Mouse (Mus musculus) cerebellum, adult 18-20 months (tissue): ENCODE data around the gene Lnx2.
A peak's percentile ranks its signal among the peaks of the same experiment; 100 is the strongest.

Experiments used
- DNase-seq, 2 experiments: peaks; one replicate each; pipeline ENCODE4 v3.0.0; 2021

Gene Lnx2

DNA sequence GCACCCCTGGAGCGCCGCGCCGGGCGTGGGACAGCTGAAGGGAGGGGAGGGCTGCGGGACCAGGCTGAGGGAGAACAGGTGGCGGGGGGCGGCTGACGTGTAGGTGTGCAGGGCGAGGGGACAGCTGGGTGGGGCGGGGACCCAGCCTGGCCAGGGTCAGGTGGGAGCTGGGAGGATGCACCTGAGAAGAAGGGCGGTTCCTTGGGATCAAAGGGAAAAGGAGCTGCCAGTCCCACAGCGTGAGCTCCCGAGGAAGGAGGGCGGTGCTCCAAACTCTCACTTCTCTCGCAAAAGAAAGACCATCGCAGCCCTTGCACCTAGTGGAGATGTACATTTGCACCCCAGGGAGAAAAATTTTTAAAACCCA is 396 bp upstream of the Lnx2 start, which contains the start of gene Polr1d:
Gene Polr1d (plus strand): TSS at position 252 of the 367 bp plus-strand sequence.
- DNase-seq, result no peak

DNA sequence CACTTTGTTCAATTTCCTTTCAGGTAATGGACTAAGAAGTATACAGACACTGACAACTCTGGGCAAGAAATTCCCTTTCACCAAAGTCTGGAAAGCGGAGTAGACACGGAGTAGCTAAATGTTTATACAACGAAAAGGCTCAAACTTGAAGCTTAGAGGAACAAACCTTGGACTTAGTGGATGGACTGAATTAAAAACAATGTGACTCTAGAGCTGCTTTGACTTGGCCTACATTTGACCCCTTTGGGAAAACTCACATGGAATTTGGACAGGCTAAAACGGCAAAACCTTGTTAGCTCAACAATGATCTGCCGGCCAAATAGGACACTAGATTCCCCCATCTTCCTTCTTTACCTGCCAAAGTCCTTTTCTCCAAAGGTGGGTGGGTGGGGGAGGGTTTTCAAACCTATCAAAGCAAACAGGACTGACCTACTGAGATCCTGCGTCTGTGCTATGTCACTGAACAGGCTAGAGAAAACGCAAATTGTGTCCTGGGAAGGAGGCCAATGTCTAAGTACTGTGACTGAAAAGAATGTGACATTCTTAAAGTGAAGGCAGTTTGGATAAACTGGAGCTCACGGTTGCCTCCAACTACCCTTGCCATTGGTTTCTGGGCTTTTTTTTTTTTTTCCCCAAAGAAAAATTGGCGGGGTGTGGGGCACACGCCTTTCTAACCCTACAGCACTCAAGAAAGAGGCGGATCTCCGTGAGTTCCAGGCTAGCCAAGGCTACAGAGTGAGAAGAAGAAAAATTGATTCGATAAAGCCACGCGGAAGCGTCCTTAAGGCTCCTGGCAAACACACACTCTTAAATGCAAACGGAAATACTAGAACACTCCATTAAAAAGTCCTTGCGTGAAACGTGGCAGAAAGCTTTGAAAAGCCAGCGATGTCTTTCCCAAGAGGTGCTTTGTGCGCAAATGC is 1.0 kb downstream of the Lnx2 start:
- DNase-seq, result peak; percentile 53 to 62

DNA sequence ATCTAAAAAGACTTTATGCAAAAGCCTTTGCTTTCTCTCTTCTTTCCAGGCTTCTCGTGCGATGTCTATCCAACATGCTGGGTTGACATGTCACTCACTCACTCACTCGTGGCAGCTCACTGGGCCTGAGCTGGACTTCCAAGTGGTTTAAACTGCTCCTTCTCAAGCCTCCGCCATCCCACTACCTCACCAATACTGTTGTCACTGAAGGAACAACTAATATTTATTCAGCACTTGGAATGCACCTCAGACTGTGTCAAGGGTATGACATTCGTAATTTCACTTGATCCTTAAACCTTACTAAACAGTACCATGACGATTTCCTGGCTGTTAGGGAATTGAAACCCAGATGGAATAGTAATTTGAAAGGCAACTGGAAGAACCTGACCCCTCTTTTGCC is 2.6 kb downstream of the Lnx2 start:
- peak in 1 of 2 experiments; percentile 22 for DNase-seq

DNA sequence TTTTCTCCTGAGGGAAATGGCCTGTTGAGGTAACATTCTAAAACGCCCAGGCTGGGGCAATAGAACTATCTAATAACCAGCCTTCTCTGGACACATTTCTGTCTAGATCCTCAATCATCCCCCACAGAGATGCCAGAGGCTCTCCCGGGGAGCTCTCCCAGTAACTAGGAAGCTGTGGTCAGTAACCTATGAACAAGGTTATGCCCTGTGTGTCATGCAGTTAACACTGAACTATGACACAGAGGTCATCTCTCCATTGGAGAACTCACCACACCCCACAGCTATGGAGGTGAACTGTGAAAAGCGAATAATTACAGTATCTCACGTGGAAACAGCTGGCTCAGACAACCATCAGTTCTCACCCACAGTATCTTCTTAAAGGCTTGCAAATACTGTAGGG is 4.5 kb downstream of the Lnx2 start:
- DNase-seq, result no peak

DNA sequence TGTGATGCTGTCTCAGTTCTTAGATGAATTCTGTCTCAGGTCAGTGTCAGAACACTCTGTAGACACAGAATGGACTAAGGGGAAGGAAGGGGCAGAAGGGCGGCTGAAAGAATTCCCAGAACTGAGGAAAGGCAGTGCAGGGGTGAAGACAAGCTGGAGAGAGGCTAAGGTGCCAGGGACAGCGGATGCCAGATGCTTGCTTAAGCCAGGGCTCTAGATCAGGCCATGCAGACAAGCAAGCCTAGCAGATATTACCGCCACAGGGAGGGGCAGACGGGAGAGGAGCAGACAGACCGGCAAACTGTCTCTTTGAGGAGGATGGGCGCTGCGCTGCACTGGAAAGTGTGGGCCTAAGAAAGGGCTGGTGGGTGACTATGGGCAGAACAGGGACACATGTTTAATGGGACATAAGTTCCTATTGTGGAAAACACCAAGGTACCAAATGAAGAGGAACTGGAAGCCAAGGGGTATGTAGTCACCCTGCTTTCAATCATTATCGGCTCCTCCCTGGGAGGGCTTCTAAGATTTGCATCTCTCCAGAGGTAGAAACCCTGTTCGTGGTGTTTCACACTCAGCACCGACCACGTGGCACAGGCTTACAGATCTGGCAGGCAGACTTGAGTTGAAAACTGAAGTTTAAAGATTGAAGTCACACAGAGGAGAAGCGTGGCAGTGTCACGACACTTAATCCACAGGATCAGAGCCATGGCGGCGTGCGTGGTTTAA is 5.4 kb downstream of the Lnx2 start:
- DNase-seq, result peak in 1 of 2 experiments; percentile 39

DNA sequence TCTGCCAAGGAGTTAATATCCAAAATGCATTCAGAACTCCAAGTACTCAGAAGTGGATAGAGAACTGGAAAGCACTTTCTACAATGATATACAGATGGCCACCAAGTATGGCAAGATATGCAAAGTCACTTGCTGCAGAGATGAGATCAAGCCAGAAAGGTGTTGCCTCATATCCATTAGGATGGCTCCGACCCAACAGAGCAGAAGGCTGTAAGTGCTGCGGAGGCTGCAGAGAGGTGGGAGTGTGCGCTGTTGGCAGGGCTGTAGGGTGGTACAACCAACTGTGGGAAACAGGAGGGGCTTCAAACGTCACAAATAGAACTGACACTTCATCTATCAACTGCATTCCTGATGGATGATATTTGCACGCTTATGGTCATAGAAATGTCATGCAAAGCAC is 7.5 kb downstream of the Lnx2 start:
- peak; percentile 80 to 83 for DNase-seq

DNA sequence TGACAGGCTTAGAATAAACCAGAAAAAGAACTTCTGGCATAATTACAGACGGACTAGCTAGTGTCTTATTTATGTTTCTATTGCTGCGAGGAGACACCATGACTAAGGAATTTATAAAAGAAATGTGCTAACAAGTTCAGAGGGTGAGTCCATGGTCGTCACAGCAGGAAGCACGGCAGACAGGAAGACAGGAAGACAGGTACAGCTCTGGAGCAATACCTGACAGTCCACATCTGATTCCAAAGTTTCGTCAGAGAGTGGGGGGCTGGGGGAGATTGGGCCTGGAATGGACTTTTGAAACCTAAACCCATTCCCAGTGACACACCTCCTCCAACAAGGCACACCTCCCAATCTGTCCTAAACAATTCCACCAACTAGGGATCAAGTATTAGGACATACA is 9.4 kb downstream of the Lnx2 start:
- no peak for DNase-seq

DNA sequence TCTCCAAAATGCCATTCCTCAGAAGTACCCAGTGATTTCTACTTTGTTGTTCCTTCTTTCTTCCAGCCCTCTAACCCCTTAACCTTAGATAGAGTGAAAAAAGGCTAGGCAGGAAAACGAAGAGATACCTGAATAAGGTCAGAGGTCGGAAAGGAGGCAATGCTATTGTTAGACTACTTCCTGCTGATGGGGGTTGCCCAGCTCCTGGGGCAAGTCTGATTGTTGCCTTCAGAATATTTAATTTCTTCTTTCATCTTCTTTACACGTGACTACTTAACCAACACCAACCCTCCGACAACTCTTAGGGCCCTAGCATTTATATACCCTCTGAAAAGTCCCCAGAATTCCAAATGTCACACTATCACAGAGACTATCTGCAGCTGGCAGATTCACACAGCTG is 10.3 kb downstream of the Lnx2 start:
- DNase-seq, result no peak

DNA sequence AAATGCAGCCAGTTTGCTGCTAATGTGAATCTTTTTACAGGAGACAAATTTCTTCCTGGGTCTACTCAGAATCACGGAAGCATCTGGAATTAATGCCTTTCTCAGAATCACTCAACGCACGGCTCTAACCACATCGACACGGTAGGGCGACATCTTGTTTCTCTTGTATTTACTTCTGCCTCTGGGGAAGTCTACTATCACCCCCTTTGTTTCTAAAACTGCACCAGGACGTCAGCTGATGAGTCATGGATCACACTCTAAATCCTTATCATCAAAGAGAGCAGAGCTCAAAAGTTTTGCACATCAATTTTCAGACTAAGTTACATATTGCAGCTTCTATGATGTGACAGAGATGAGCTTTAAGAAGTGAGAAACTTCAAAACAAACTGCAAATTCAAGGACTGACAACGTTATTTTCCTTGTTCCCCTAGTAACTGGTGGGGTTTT is 13.1 kb downstream of the Lnx2 start:
- no peak for DNase-seq

DNA sequence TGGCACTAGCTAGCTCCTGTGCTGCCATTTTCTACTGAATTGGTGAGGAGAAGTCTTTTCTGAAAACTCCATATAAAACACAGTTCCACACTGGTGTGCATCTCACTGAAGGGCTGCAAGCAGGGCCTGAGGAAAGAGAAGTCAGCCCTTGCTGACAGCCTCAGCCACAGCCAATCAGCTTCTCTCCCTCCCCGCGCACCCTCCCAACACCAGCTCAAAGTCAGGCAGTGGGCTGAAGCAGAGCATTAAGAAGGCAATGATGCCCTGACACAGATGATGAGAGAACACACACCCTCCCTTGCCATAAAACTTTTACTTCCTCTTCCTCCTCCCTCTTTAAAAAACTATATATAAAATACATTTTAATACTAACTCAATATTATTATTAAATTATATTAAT is 16.4 kb downstream of the Lnx2 start:
- no peak for DNase-seq

DNA sequence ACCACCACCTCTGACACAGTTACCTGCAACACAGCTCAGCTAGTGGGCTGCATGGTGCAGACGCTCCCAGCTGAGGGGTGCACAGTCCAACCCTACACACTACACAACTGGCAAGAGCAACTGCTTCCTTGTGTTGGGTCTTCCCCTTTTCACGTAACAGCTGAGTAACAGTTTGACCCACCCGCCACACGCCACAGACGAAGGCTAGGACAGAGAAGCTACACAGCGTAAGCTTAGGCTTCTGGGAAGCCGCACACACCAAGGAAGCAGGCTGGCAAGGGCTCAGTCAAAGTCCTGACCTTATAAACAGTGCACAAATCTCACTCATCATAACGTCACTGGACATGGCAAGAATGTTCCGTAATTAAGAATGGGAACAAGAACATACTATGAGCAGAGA is 17.1 kb downstream of the Lnx2 start:
- DNase-seq, result no peak

DNA sequence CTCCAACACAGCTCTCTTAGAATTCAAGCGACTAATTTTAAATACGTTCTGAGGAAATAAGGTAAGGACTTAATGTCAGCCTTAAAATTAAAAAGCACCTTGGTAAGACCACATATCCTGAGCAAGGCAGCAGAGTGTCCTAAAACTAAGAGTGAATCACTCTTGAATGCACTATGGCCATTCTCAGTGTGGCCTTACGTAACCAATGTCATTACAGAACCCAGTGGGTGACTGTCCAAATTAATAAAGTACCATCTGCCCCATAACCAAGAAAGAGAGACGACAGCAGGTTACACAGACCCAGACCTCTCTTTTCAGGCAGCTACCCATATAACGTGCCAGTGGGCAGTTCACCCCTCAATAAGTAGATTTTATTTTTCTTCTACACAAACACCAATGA is 17.7 kb downstream of the Lnx2 start:
- DNase-seq, result peak; percentile 69 to 78

DNA sequence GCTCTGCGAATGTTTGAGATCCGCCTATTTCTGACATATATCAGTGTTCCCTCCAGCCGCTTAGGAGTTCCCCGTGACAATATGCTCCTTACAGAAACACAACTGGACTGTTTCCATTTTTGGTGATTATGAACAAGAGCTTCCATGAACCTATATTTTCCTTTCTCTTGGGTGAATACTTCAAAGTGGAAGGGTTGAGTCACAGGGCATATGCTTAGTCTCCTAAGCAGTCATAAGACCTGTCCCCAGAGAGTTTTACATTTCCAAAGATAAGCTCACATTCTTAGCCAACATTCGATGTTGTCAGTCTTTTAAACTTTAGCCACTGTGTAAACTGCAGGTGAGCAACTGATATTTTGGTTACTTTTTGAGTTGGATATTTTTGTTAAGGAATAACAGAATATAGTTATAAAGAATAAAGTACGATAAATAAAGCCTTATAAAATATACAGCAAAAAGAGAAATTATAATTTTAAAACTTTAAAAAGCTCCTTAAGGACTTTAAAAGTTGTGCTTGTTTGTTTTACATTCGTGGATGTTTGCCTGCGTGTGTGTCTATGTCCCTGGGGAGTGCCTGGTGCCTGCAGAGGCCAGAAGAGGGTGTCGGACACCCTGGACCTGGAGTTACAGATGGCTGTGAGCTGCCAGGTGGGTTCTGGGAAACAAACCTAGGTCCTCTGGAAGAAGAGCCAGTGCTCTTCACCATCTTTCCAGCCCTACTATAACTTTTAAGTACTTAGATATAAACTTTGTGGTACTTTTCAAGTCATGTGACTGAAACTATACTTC is 18.6 kb downstream of the Lnx2 start:
- no peak for DNase-seq

DNA sequence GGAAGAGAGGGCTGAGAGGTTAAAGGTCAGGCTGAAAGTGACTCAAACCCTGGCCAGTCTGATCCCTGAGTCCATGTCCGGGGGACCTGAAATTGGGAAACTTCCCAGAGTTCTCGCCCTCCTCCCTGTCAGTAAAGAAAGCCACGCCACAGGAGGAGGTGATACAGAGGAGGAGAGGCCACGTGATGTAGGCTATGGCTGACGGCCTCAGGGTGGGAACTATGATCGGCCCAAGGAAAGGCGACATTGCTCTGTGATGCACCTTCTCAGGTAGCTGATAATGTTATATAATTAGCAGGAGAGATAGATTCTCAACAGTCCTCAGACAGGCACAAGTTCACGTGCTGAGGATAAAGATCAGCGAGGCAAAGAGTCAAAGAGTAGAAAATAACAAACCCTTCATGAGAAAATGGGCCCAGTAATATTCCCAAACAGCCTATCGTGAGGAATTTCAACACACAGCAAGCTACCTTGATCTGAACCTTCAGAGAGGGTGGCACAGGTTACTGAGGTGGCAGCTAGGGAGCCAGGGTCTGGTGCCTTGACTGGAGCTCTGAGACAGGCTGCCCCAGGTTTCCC is 19.6 kb downstream of the Lnx2 start:
- no peak for DNase-seq

DNA sequence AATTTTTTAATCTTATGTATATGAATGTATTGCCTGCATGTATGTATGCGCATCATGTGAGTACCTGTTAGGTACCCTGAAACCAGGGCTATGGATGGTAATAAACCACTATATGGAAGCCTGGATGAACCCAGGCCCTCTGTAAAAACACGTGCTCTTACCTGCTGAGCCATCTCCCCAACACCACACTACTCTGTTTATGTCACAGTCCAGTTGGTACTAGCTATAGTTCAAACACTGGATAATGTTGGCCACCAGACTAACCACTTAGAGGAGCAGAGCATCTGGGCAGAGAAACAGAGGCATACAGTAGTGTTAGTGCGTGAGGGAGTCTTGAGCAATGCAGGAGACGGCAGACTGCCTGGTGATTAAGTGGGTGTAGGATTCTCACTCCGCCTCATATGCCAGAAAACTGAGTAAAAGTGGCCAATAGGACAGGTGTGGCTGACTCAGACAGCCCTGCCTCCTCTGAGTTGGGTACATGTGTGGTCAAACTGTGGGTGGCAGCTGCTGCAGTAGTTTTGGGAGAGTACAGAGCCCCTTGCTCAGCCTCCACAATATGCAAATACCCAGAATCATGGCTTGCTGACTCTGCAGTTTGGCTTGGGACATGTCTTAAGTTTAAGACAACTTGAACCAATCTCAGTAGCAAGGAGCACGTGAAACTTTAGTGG is 20.7 kb downstream of the Lnx2 start:
- DNase-seq, result no peak

DNA sequence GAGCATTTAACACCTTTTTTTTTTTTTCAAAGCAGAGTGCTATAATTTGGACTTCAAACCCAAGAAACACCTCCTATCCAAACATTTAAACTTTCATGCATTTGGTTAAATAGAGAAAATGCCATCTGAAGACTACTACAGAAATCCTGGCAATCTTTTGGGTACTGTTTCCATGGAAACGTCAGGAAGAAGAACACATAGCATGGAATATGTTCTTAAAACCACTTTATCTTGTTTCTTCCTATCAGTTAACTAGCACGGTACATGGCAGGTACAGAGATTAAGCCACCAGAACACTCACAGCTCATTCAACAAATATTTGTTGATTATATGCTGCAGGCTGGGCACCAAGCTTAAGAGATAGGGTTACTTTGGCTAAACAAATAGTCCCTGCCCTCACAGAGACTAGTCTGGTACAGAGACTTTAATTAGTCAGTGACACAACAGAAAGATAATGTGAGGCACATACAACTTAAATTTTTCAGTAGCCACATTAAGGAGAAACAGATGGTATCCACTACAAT is 21.6 kb downstream of the Lnx2 start:
- no peak for DNase-seq

DNA sequence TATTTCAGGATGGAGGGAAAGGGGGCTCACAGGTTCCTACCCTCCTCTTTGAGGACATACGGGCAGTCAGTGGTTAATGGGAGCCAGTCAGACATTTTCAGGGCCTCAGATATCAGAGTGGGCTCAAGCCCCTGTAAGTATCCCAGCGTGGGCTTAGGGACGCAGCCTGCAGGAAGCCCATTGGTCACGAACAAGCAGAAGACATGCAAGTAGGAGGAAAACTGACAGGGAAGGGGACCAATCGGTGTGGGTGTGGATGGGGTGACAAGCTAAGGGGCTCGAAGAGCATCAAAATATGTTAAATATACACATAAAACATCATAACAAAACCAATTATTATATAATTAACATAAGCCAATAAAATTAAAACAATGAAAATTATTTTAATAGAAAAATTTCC is 22.1 kb downstream of the Lnx2 start:
- no peak for DNase-seq

DNA sequence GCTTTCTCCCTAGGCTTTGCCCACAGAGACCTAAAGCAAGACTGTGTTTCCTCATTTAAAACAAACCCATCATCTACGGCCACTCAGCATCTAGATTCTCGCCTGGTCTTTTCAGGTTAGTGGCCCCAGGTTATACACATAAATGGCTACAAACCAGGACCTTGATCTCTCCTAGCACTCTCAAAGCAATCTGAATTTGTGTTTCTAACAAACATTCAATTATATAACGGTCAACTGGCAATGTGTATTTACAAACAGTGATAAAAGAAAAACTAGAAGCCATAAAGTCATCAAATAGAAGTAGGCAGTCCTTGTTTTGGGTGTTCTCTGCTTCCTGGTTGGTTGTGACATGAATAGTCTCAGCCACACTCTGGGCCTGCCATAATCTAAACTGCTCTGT is 22.9 kb downstream of the Lnx2 start:
- no peak for DNase-seq

DNA sequence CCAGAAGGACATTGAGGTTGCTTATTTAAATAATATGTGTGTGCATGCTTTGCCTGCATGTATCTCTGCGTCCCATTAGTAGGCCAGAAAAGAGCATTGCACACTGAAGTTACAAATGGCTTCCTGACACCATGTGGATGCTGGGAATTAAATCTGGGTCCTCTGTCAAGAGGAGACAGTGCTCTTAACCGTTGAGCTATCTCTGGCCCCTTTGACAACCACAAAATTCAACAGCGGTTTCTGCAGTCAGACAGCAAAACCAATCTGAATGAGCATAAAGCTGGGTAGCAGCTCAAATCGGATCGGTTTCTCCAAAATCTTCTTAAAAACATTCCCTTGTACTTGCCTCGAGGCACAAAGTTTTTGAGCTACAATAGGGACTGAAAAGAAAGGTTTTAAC is 23.3 kb downstream of the Lnx2 start:
- DNase-seq, result no peak

DNA sequence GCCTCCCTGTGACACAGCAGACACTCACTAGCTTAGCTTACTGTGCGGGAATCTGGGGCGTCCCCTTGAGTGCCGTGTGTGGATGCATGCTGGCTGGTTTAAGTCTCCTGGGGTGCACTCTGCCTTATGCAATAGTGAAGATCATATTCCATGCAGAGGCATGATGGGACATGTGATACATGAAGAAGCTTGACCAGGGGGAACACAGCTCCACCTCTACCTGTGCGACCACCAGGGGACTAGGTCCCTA is 24.2 kb downstream of the Lnx2 start:
- DNase-seq, result no peak

DNA sequence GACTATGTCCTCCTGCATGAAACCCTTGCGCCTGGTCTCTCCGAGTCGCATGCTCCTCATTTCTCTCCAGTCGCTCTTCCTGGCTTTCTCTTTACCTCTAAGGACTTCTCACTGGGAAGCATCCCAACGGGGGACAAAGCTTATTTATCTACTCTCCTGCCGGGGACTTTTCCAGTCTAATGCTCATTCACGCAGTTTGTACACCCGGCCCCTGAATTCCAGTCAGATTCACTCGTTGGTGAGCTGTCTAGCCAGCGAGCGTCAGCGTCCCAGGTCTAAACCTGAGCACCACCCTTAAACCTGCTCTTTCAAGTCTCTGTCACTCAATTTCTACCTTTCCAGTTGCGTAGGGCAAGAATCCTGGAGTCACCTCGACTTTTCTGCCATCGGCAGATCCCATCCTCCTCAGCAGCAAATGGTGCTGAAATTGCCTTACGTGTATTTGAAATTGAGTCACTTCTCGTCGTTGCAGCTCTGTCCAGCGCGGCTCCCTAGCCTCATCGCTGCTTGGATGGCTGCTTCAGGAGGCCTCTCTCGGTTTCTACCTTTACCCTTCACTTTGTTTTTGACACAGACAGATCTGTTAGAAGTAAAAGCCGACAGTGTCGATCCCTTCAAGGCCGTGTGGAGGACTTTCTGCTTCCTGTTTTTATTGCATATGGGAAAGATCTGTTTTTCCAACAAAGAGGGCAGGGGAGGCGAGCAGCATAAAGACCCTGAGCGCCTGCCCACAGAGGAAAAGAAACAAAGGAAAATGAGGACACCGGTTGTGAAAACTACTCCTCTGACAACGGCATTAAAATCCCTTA is 24.7 kb downstream of the Lnx2 start:
- DNase-seq, result peak in 1 of 2 experiments; percentile 56
